Mouse (Mus musculus) C2C12 (cell line): ENCODE results near the gene Srbd1. TPM values are rescaled to one million over a fixed set of nuclear protein-coding genes. Genes with fewer than 3 reads are reported as not detected.

Experiments
- H3K27me3 ChIP-seq: one replicate; pipeline ENCODE4 v1.6.1; 2011; ENCODE audit not compliant: control insufficient read depth, insufficient read depth, insufficient read length
- H3K36me3 ChIP-seq: one replicate; pipeline ENCODE4 v1.6.1; 2011; ENCODE audit not compliant: control insufficient read depth, insufficient read depth
- H3K4me3 ChIP-seq: one replicate; pipeline ENCODE4 v1.5.1; 2011; ENCODE audit warnings: mild to moderate bottlenecking, control low read depth; ENCODE audit not compliant: poor library complexity, insufficient read depth, severe bottlenecking
- H3K79me2 ChIP-seq: one replicate; pipeline ENCODE4 v1.6.1; 2011; ENCODE audit not compliant: control insufficient read depth, insufficient read depth
- H3K79me3 ChIP-seq: one replicate; pipeline ENCODE4 v1.6.1; 2011; ENCODE audit warnings: low read depth, control low read depth
- H3ac ChIP-seq: one replicate; pipeline ENCODE3; 2011; ENCODE audit warnings: low read depth; ENCODE audit not compliant: control insufficient read depth, insufficient read length
- CEBPB ChIP-seq: IDR thresholded peaks from one replicate; pipeline ENCODE4 v1.6.1; 2011; ENCODE audit warnings: low read depth, mild to moderate bottlenecking, control low read depth, moderate library complexity
- CTCF ChIP-seq: IDR thresholded peaks from one replicate; pipeline ENCODE4 v1.5.1; 2011; ENCODE audit not compliant: control insufficient read depth, insufficient read depth, insufficient read length
- FOSL1 ChIP-seq: IDR thresholded peaks from one replicate; pipeline ENCODE4 v1.8.0; 2011; ENCODE audit warnings: mild to moderate bottlenecking, low read length; ENCODE audit not compliant: poor library complexity, insufficient read depth, severe bottlenecking
- MAX ChIP-seq: IDR thresholded peaks from one replicate; pipeline ENCODE4 v1.6.1; 2011; ENCODE audit warnings: mild to moderate bottlenecking, control low read depth
- MYOD1 ChIP-seq: IDR thresholded peaks from one replicate; pipeline ENCODE4 v1.6.1; 2011; ENCODE audit warnings: low read depth; ENCODE audit not compliant: control insufficient read depth, insufficient read length
- MYOG ChIP-seq: IDR thresholded peaks from one replicate; pipeline ENCODE4 v1.6.1; 2011; ENCODE audit not compliant: control insufficient read depth, insufficient read length; ENCODE audit errors: extremely low read depth
- USF1 ChIP-seq: IDR thresholded peaks from one replicate; pipeline ENCODE4 v1.6.1; 2011; ENCODE audit warnings: low read depth, mild to moderate bottlenecking, control low read depth, moderate library complexity
- polyA plus RNA-seq: library from polyadenylated mRNA; unstranded; fragments of >200 nt; fragmentation: generic; extraction: Trizol; gene quantifications from one replicate; pipeline ENCODE4 v1.2.1, GENCODE M21; 2012; ENCODE audit warnings: missing spikeins

Gene Srbd1
- polyA plus RNA-seq, 1 experiment, result 7.6 TPM

- H3K79me3 ChIP-seq, result no peaks in the 10 kb centered on the region
- no peak overlapping the region for H3K4me3 ChIP-seq
- no peak for TF ChIP-seq USF1
- TF ChIP-seq CTCF, result no peak
- TF ChIP-seq MYOD1, result no peak
- TF ChIP-seq CEBPB, result no peak
- no peak overlapping the region for H3ac ChIP-seq
- H3K79me2 ChIP-seq, result no peaks in the 10 kb centered on the region
- no peaks in the 10 kb centered on the region for H3K27me3 ChIP-seq
- H3K36me3 ChIP-seq, result no peaks in the 10 kb centered on the region
These were observed 207.8 kb downstream of the Srbd1 start for GRCm38 (mm10) chr17:85937131-85937530.

GRCm38 (mm10) chr17:85935268-85935667, 209.7 kb downstream of the Srbd1 start:
- no peak for TF ChIP-seq USF1
- TF ChIP-seq MYOD1, result no peak
- no peak for TF ChIP-seq MAX
- TF ChIP-seq CEBPB, result no peak
- TF ChIP-seq CTCF, result no peak
- TF ChIP-seq FOSL1, result no peak
- TF ChIP-seq MYOG, result no peak
- Histone ChIP-seq H3K79me2 (no peaks in the 10 kb centered on the region), H3K27me3 (no peaks in the 10 kb centered on the region), H3ac (no peak overlapping the region), H3K4me3 (no peak overlapping the region), H3K36me3 (no peaks in the 10 kb centered on the region), H3K79me3 (no peaks in the 10 kb centered on the region)

Other genes starting within 250 kb of the Srbd1 start
- gene Prkce, start 22.6 kb upstream of the Srbd1 start, polyA plus RNA-seq, result 1.4 TPM